In the genomic region with DNA sequence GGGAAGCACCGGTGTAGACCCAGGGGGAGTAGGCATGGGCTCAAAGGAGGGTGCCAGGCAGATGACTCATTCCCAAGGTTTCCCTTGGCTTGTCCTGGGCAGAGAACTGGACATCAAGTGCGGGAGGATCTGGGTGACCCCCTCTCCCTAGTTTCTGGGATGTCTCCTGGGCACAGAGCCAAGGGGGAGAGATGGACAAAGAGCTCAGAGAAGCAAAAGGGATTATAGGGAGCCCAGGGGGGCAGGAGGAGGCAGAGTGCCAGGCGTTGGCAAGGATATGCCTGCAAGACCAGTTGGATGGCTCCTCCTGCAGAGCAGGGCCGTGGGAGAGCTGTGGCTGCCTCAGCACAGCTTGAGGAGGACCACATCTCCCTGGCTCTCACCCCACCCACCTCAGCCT, we compare ENCODE assay signal across 8 mouse cellular contexts. TPM values are rescaled to one million over a fixed set of nuclear protein-coding genes. Genes with fewer than 3 reads are reported as not detected.
DNase-seq lines count a peak whose midpoint lies in the region; ATAC-seq lines count a peak whose summit lies in the region.

No protein-coding gene starts in this region.

- H3K4me2 ChIP-seq in forebrain, embryonic 15.5 days (replicated peaks): peak overlapping the region; percentile 26
- H3K4me2 ChIP-seq in midbrain, embryonic 13.5 days (replicated peaks): peak overlapping the region; percentile 28; the same call in 1 of the 2 replicates

- H3K36me3 ChIP-seq in forebrain, embryonic 15.5 days: no peaks in the 10 kb centered on the region; the same call in 1 of the 2 replicates
- H3K36me3 ChIP-seq in midbrain, embryonic 13.5 days: no peaks in the 10 kb centered on the region

- intact Hi-C loops in heart, postnatal 25 days (cut with DNase I): no loop called here

- no peaks in the 10 kb centered on the region for H3K9me3 ChIP-seq in forebrain, embryonic 15.5 days
- no peaks in the 10 kb centered on the region for H3K9me3 ChIP-seq in midbrain, embryonic 13.5 days

- 0 out of 2 replicates have a peak overlapping the region, but pooled peaks have one; percentile 6 for H3K9ac ChIP-seq in forebrain, embryonic 15.5 days (replicated peaks)
- H3K9ac ChIP-seq in midbrain, embryonic 13.5 days (replicated peaks): peak overlapping the region; percentile 44; the same call in 1 of the 2 replicates

- H3K27ac ChIP-seq in forebrain, embryonic 15.5 days (replicated peaks): peak overlapping the region; percentile 38
- peak overlapping the region; percentile 79 for H3K27ac ChIP-seq in midbrain, embryonic 13.5 days

- H3K4me1 ChIP-seq in forebrain, embryonic 15.5 days: peaks cover 70% of the 10 kb centered on the region
- peaks cover 74% of the 10 kb centered on the region for H3K4me1 ChIP-seq in midbrain, embryonic 13.5 days (replicated peaks)

- H3K27me3 ChIP-seq in forebrain, embryonic 15.5 days: no peaks in the 10 kb centered on the region
- no peaks in the 10 kb centered on the region for H3K27me3 ChIP-seq in midbrain, embryonic 13.5 days

- peak; percentile 26 for ATAC-seq in forebrain, embryonic 15.5 days (replicated peaks)
- ATAC-seq in midbrain, embryonic 13.5 days: peak; percentile 37

- DNase-seq in heart, postnatal 4 days: peak; percentile 21
- DNase-seq in heart, postnatal 25 days (ENCODE audit: low spot score): no peak
- DNase-seq in adrenal gland, adult 18-20 months (ENCODE audit: low spot score in 2 of 2): peak; percentile 48 to 55
- peak; percentile 80 to 83 for DNase-seq in layer of hippocampus, postnatal 10 days (ENCODE audit: low spot score in 2 of 2)
- DNase-seq in natural killer cell, adult 2 months (ENCODE audit: low spot score in 2 of 2): no peak
- no peak for DNase-seq in gastrocnemius, adult 8-10 months (ENCODE audit: low spot score in 2 of 2)

- 14% methylated on average over 4 of the region's 4 CpGs for WGBS in forebrain, embryonic 15.5 days
- WGBS in midbrain, embryonic 13.5 days: 37% methylated on average over 4 of the region's 4 CpGs

- no peak overlapping the region for H3K4me3 ChIP-seq in forebrain, embryonic 15.5 days
- H3K4me3 ChIP-seq in midbrain, embryonic 13.5 days (replicated peaks): no peak overlapping the region

RNA-seq across cellular contexts. Expression of a gene that starts 4.3 kb away (rescaled TPM):
- total RNA-seq in heart, postnatal 4 days (2021): 10 to 100 TPM in 1 of 2 experiments, 1 to 10 TPM in 1; 9.6 to 12.2 TPM
- 1 to 10 TPM; 4.1 to 4.8 TPM for total RNA-seq in heart, postnatal 25 days (2021)
- 10 to 100 TPM; 14.5 to 21.4 TPM for total RNA-seq in adrenal gland, adult 18-20 months (2021)
- polyA plus RNA-seq in forebrain, embryonic 15.5 days (2015; fragmentation: Nextera tagmentation; extraction: Ambion mirVana): 40.1 and 42.8 TPM in 2 replicates
- total RNA-seq in layer of hippocampus, postnatal 10 days (2021): 10 to 100 TPM; 15.6 to 18.9 TPM
- polyA plus RNA-seq in midbrain, embryonic 13.5 days (2015; fragmentation: Nextera tagmentation; extraction: Ambion mirVana): 22.6 and 25.8 TPM in 2 replicates
- total RNA-seq in gastrocnemius, adult 8-10 months (2022): 1 to 10 TPM; 1.7 to 3.6 (median 2.8) TPM

Comparison
In these comparisons a context has a peak if more than half of its experiments do, and no peak if none do; other contexts are left out.
1. DNase-seq: peak in heart, postnatal 4 days (single experiment), adrenal gland, adult 18-20 months (2 of 2) and layer of hippocampus, postnatal 10 days (2 of 2); none in heart, postnatal 25 days (single experiment), natural killer cell, adult 2 months (0 of 2) and gastrocnemius, adult 8-10 months (0 of 2).